Mouse (Mus musculus): ENCODE data around the gene Csrp2. TPM values are rescaled to one million over a fixed set of nuclear protein-coding genes. Genes with fewer than 3 reads are reported as not detected.
A peak's percentile ranks its signal among the peaks of the same experiment; 100 is the strongest.

Csrp2 gene
- polyA plus RNA-seq, 1 experiment from 2014 or later = 169 TPM

DNA sequence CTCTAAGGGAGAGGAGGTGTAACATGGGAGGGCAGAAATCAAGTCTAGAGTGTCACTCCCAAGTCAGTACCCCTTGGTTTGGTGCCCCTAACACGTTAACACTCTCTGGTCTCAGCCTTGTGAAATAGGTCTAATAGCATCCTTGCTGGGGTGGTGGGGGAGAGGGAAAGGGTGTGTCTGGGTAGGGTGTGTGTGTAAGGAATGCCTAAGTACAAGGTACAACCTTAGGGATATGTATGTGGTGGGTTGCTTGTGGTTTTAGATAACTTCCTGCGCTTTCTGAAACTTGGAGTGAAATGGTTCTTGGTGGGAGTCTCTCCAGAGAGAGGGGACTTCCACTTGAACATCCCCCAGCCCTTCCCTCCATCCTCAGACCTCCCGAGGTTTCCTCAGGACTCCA, 2.3 kb downstream of the Csrp2 start:
- peaks cover 11% of the 10 kb centered on the region; the same call in 1 of the 2 replicates for H3K4me1 ChIP-seq (replicated peaks; ENCODE audit: control insufficient read depth, insufficient read depth, low read length)
- H3K27me3 ChIP-seq (ENCODE audit: control insufficient read depth, insufficient read depth, low read length) = no peaks in the 10 kb centered on the region
- no peak overlapping the region for H3K27ac ChIP-seq (ENCODE audit: low read depth, low read length)
- DNase-seq (ENCODE audit: low spot score) (no peak), ATAC-seq (replicated peaks; ENCODE audit: low FRiP score) (no peak)
- no peak overlapping the region for H3K4me3 ChIP-seq (ENCODE audit: low read depth, low read length)
- H3K9ac ChIP-seq (ENCODE audit: low read length) = no peak overlapping the region
- 74% methylated on average over 3 of the region's 3 CpGs for WGBS
- H3K4me2 ChIP-seq (ENCODE audit: low read depth, low read length, severe bottlenecking) = peak overlapping the region; percentile 91; the same call in 1 of the 2 replicates
- no peaks in the 10 kb centered on the region for H3K36me3 ChIP-seq (ENCODE audit: control insufficient read depth, insufficient read depth, low read length)
- H3K9me3 ChIP-seq (ENCODE audit: control insufficient read depth, low read length) = no peaks in the 10 kb centered on the region

DNA sequence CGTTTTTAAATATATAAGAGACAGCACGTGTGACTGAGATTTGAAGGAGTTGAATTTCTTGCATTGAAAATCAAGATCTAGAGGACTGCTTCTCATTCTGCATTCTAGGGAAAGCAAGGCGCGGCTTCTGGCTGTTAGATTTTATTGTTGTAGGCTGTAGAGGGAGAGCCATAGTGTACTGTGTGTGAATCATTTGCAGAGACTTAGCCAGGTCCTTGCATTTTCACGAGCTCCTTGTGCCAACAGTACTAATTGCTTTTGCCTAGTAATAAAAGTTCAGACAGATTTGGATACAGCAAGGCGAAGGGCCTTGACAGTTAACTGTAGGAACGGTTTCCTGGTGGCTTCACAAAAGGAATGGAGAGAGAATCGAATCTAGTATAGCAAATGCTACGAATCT, 3.0 kb downstream of the Csrp2 start:
- WGBS = 80% methylated on average over 9 of the region's 9 CpGs
- DNase-seq (ENCODE audit: low spot score) = no peak
- no peak for ATAC-seq (replicated peaks; ENCODE audit: low FRiP score)
- Histone ChIP-seq H3K4me1 (replicated peaks; ENCODE audit: control insufficient read depth, insufficient read depth, low read length) (peaks cover 11% of the 10 kb centered on the region; the same call in 1 of the 2 replicates), H3K36me3 (ENCODE audit: control insufficient read depth, insufficient read depth, low read length) (no peaks in the 10 kb centered on the region), H3K9me3 (ENCODE audit: control insufficient read depth, low read length) (no peaks in the 10 kb centered on the region), H3K9ac (ENCODE audit: low read length) (no peak overlapping the region), H3K27me3 (ENCODE audit: control insufficient read depth, insufficient read depth, low read length) (no peaks in the 10 kb centered on the region), H3K4me2 (ENCODE audit: low read depth, low read length, severe bottlenecking) (no peak overlapping the region), H3K27ac (ENCODE audit: low read depth, low read length) (no peak overlapping the region), H3K4me3 (ENCODE audit: low read depth, low read length) (no peak overlapping the region)

DNA sequence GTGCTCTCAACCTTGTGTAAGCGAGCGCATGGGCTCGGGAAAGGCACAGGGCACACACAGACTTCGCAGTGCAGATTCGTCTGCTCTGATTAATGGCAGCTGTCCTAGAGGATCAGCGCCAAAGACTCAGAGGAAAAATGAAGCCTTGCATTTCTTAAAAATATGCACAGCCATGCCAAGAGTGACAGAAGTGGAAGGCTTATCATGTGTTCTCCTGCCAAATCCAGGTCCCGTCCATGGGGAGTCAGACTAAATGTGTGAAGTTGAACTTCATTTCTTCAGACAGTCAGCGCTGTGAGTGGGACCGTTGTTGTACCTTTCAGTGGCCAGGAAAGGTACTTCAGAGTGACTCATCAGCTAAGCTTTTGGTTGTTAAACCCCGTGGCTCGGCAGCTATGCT, 7.9 kb downstream of the Csrp2 start:
- no peak overlapping the region for H3K27ac ChIP-seq (ENCODE audit: low read depth, low read length)
- ATAC-seq (replicated peaks; ENCODE audit: low FRiP score) (no peak), DNase-seq (ENCODE audit: low spot score) (no peak)
- no peaks in the 10 kb centered on the region for H3K36me3 ChIP-seq (ENCODE audit: control insufficient read depth, insufficient read depth, low read length)
- H3K4me3 ChIP-seq (ENCODE audit: low read depth, low read length) = no peak overlapping the region
- H3K4me1 ChIP-seq (replicated peaks; ENCODE audit: control insufficient read depth, insufficient read depth, low read length) = peaks cover 7% of the 10 kb centered on the region; the same call in 1 of the 2 replicates
- H3K27me3 ChIP-seq (ENCODE audit: control insufficient read depth, insufficient read depth, low read length) = no peaks in the 10 kb centered on the region
- H3K9me3 ChIP-seq (ENCODE audit: control insufficient read depth, low read length) = no peaks in the 10 kb centered on the region
- no peak overlapping the region for H3K4me2 ChIP-seq (ENCODE audit: low read depth, low read length, severe bottlenecking)
- no peak overlapping the region for H3K9ac ChIP-seq (ENCODE audit: low read length)
- 83% methylated on average over 11 of the region's 11 CpGs for WGBS

DNA sequence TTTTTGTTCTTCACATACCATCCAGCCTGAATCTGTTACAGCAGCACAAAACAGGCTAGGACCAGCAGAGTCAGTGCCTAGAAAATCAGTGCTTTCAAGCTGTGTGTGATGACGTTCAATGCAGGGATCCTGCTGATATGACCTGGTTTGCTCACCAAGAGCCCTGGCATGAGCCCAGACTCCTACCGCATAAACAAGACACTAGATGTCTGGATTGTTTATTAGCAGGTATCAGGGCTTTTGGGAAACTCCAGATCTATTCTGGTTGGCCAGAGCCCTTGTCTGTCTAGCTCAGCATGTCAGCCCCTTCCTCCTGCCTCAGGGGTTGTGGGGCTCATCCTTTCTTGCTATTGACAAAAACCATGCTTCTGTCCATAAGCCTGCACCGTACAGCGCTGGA, 10.2 kb downstream of the Csrp2 start:
- Histone ChIP-seq H3K27me3 (ENCODE audit: control insufficient read depth, insufficient read depth, low read length) (no peaks in the 10 kb centered on the region), H3K9ac (ENCODE audit: low read length) (no peak overlapping the region), H3K4me1 (replicated peaks; ENCODE audit: control insufficient read depth, insufficient read depth, low read length) (peaks cover 7% of the 10 kb centered on the region; the same call in 1 of the 2 replicates), H3K36me3 (ENCODE audit: control insufficient read depth, insufficient read depth, low read length) (no peaks in the 10 kb centered on the region), H3K4me3 (ENCODE audit: low read depth, low read length) (no peak overlapping the region), H3K27ac (ENCODE audit: low read depth, low read length) (no peak overlapping the region), H3K4me2 (ENCODE audit: low read depth, low read length, severe bottlenecking) (no peak overlapping the region), H3K9me3 (ENCODE audit: control insufficient read depth, low read length) (no peaks in the 10 kb centered on the region)
- 67% methylated on average over 4 of the region's 4 CpGs for WGBS
- DNase-seq (ENCODE audit: low spot score) (no peak), ATAC-seq (replicated peaks; ENCODE audit: low FRiP score) (no peak)

DNA sequence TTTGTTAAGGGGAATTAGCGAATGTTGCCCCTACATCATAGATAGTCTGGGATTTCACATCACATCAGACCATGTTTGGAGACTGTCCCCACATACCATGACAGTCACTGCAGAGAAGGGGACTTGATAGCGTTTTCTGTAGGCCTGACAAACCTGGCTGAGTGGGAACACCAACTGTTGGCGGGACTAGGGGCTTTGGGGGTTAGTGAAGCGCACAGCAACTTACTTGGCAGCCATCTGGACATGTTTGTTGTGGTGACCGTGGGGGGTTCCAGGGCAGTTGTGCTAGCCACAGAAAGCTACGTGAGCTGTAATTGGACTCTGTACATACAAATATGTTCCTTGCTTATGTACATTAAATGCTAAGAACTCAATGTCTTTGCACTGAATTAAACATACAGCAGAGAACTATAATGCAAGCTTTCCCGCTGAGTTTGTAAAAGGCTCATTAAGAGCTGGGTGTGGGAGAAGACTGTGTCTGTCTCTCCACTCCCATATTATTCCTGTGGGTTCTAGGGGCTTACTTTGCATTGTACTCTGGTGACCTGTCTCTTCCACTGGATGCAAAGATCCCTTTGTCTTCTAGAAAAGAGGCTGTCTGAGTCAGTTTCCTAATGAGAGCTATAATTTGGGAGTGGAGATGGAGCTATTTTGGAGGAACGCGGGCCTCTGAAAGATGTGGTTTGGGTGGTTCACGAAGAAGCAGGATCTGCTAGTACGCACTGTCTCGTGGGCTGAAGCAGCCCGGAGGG, 11.7 kb downstream of the Csrp2 start:
- Histone ChIP-seq H3K4me3 (ENCODE audit: low read depth, low read length) (no peak overlapping the region; the same call in 1 of the 2 replicates), H3K9ac (ENCODE audit: low read length) (peak overlapping the region; percentile 33; the same call in 1 of the 2 replicates), H3K27ac (ENCODE audit: low read depth, low read length) (peak overlapping the region; percentile 75), H3K4me1 (replicated peaks; ENCODE audit: control insufficient read depth, insufficient read depth, low read length) (peaks cover 7% of the 10 kb centered on the region; the same call in 1 of the 2 replicates), H3K9me3 (ENCODE audit: control insufficient read depth, low read length) (no peaks in the 10 kb centered on the region), H3K36me3 (ENCODE audit: control insufficient read depth, insufficient read depth, low read length) (no peaks in the 10 kb centered on the region), H3K4me2 (ENCODE audit: low read depth, low read length, severe bottlenecking) (peak overlapping the region; percentile 31; the same call in 1 of the 2 replicates), H3K27me3 (ENCODE audit: control insufficient read depth, insufficient read depth, low read length) (no peaks in the 10 kb centered on the region)
- DNase-seq (ENCODE audit: low spot score) (peak; percentile 65), ATAC-seq (replicated peaks; ENCODE audit: low FRiP score) (peak; percentile 71)
- 40% methylated on average over 13 of the region's 13 CpGs for WGBS

DNA sequence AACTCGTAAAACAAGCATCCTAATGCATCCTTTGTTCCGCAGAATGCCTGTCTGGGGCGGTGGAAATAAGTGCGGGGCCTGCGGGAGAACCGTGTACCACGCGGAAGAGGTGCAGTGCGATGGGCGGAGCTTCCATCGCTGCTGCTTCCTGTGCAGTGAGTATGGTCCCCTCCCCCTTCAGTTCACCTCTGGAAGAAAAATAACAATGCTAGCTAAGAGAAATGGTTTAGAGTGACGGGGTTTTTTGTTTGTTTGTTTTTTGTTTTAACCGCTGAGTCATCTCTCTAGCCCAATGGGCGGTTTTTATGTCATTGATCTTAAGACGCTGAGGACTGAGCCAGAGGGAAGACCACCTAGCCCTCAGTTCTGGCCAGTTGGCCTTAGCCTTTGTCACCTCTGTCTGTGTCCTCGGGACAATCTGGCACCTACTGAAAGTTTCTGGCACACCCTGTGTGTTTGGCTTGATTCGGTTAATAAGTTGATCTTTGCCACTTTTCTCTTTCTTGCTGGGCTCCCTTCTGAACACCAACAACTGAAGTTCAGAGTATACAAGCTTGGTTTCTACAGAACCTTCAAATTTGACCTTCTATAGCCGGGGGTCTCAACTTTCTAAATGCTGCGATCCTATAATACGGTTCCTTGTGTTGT, 12.4 kb downstream of the Csrp2 start:
- H3K27ac ChIP-seq (ENCODE audit: low read depth, low read length) = peak overlapping the region; percentile 75
- peak overlapping the region; percentile 33; the same call in 1 of the 2 replicates for H3K9ac ChIP-seq (ENCODE audit: low read length)
- H3K4me2 ChIP-seq (ENCODE audit: low read depth, low read length, severe bottlenecking) = peak overlapping the region; percentile 31; the same call in 1 of the 2 replicates
- no peaks in the 10 kb centered on the region for H3K9me3 ChIP-seq (ENCODE audit: control insufficient read depth, low read length)
- ATAC-seq (replicated peaks; ENCODE audit: low FRiP score) (peak; percentile 81), DNase-seq (ENCODE audit: low spot score) (peak; percentile 70)
- no peak overlapping the region; the same call in 1 of the 2 replicates for H3K4me3 ChIP-seq (ENCODE audit: low read depth, low read length)
- H3K36me3 ChIP-seq (ENCODE audit: control insufficient read depth, insufficient read depth, low read length) = no peaks in the 10 kb centered on the region
- H3K27me3 ChIP-seq (ENCODE audit: control insufficient read depth, insufficient read depth, low read length) = no peaks in the 10 kb centered on the region
- H3K4me1 ChIP-seq (replicated peaks; ENCODE audit: control insufficient read depth, insufficient read depth, low read length) = peaks cover 7% of the 10 kb centered on the region; the same call in 1 of the 2 replicates
- WGBS = 58% methylated on average over 20 of the region's 20 CpGs

DNA sequence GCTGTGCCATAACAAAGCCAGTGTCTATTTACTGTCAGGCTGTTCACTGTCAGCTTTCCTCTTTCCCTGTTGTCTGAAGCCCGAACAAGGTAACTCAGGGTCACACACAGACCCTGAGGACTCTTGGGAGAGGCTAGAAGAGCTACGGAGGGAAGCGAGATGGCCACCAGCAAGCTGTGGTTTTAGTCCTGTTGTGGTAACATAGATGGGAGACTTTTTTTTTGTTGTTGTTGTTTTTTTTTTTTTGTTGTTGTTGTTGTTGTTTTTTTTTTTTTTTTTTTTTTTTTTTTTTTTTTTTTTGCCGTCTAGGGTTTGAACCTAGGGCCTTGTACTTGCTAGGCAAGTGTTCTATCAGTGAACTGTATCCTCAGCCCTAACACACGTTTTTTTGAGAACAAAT, 14.0 kb downstream of the Csrp2 start:
- ATAC-seq (replicated peaks; ENCODE audit: low FRiP score) (no peak), DNase-seq (ENCODE audit: low spot score) (no peak)
- Histone ChIP-seq H3K9me3 (ENCODE audit: control insufficient read depth, low read length) (no peaks in the 10 kb centered on the region), H3K4me2 (ENCODE audit: low read depth, low read length, severe bottlenecking) (no peak overlapping the region), H3K4me1 (replicated peaks; ENCODE audit: control insufficient read depth, insufficient read depth, low read length) (peaks cover 7% of the 10 kb centered on the region; the same call in 1 of the 2 replicates), H3K27me3 (ENCODE audit: control insufficient read depth, insufficient read depth, low read length) (no peaks in the 10 kb centered on the region), H3K9ac (ENCODE audit: low read length) (no peak overlapping the region), H3K36me3 (ENCODE audit: control insufficient read depth, insufficient read depth, low read length) (peaks cover 2% of the 10 kb centered on the region; the same call in 1 of the 2 replicates), H3K27ac (ENCODE audit: low read depth, low read length) (no peak overlapping the region), H3K4me3 (ENCODE audit: low read depth, low read length) (no peak overlapping the region)
- WGBS = 83% methylated on average over 5 of the region's 5 CpGs

DNA sequence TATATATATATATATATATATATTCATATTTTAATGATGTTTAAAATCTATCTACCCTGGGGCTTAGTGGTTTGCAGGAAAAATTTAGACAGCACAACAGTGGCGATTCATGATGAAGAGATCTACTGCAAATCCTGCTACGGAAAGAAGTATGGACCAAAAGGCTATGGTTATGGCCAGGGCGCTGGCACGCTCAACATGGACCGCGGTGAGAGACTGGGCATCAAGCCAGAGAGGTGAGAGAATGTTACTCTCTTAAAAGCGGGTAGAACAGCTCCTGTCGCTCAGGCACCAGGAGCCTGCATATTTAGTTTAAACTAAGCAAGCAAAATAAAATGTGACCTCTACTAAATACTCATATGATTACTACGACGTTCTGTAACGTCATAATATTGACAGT, 15.5 kb downstream of the Csrp2 start:
- peaks cover 4% of the 10 kb centered on the region; the same call in 1 of the 2 replicates for H3K36me3 ChIP-seq (ENCODE audit: control insufficient read depth, insufficient read depth, low read length)
- H3K4me2 ChIP-seq (ENCODE audit: low read depth, low read length, severe bottlenecking) = no peak overlapping the region
- peaks cover 7% of the 10 kb centered on the region; the same call in 1 of the 2 replicates for H3K4me1 ChIP-seq (replicated peaks; ENCODE audit: control insufficient read depth, insufficient read depth, low read length)
- no peak overlapping the region for H3K4me3 ChIP-seq (ENCODE audit: low read depth, low read length)
- H3K27me3 ChIP-seq (ENCODE audit: control insufficient read depth, insufficient read depth, low read length) = no peaks in the 10 kb centered on the region
- DNase-seq (ENCODE audit: low spot score) (no peak), ATAC-seq (replicated peaks; ENCODE audit: low FRiP score) (no peak)
- 97% methylated on average over 11 of the region's 11 CpGs for WGBS
- no peak overlapping the region for H3K27ac ChIP-seq (ENCODE audit: low read depth, low read length)
- no peak overlapping the region for H3K9ac ChIP-seq (ENCODE audit: low read length)
- H3K9me3 ChIP-seq (ENCODE audit: control insufficient read depth, low read length) = no peaks in the 10 kb centered on the region
